ENCODE assay signal across 12 mouse cellular contexts in genomic region chr9:77352432-77353175, GRCm38 (mm10). TPM values are rescaled to one million over a fixed set of nuclear protein-coding genes. Genes with fewer than 3 reads are reported as not detected.
DNase-seq lines count a peak whose midpoint lies in the region; ATAC-seq lines count a peak whose summit lies in the region.
"Had no signal": no experiment of that assay in that cellular context is flagged by ENCODE, and none has a peak within 500 bp of the region (broad histone marks: within the 10 kb centered on the region; RNA-seq: fewer than 3 reads in every experiment).

Gene Mlip, minus strand, starts transcription at chr9:77352969.

- H3K36me3 ChIP-seq in limb, embryonic 13.5 days, result no peaks in the 10 kb centered on the region
- H3K36me3 ChIP-seq: lung, embryonic 15.5 days had no signal

- H3K4me1 ChIP-seq in limb, embryonic 13.5 days, result no peaks in the 10 kb centered on the region
- H3K4me1 ChIP-seq: lung, embryonic 15.5 days had no signal

- no peak for DNase-seq in layer of hippocampus, adult 8-10 months (ENCODE audit: low spot score in 2 of 2)
- DNase-seq in layer of hippocampus, adult 9-11 months, result no peak
- peak in 1 of 2 experiments; percentile 21 for DNase-seq in gastrocnemius, postnatal 4 days (ENCODE audit: low spot score in 2 of 2)
- DNase-seq in heart, postnatal 10 days, result peak; percentile 68 to 74
- no peak for DNase-seq in right cerebral cortex, postnatal 4 days
- no peak for DNase-seq in c-Kit-positive CD71-positive TER-119-positive erythroid progenitor cells, embryonic 14.5 days (ENCODE audit: low spot score)
- DNase-seq in spleen, postnatal 10 days (ENCODE audit: low spot score in 2 of 2), result no peak
- DNase-seq: kidney, postnatal 25 days had no signal

- H3K4me2 ChIP-seq in limb, embryonic 13.5 days (replicated peaks), result no peak within 1 kb of the TSS
- H3K4me2 ChIP-seq: lung, embryonic 15.5 days had no signal

- H3K27ac ChIP-seq in limb, embryonic 13.5 days, result no peak within 1 kb of the TSS
- H3K27ac ChIP-seq: lung, embryonic 15.5 days had no signal

- ATAC-seq in limb, embryonic 13.5 days (ENCODE audit: low FRiP score, low read depth), result 0 out of 2 replicates have a peak, but pooled peaks have one; percentile 44
- ATAC-seq: hindbrain, embryonic 16.5 days had no signal

- no peak within 1 kb of the TSS for H3K9ac ChIP-seq in limb, embryonic 13.5 days
- H3K9ac ChIP-seq: lung, embryonic 15.5 days had no signal

- H3K9me3 ChIP-seq in limb, embryonic 13.5 days, result no peaks in the 10 kb centered on the region
- H3K9me3 ChIP-seq: lung, embryonic 15.5 days had no signal

- no peak within 1 kb of the TSS for H3K4me3 ChIP-seq in limb, embryonic 13.5 days
- H3K4me3 ChIP-seq: lung, embryonic 15.5 days had no signal

- WGBS in limb, embryonic 13.5 days, result 50% methylated on average over 14 of the region's 14 CpGs

- H3K27me3 ChIP-seq in limb, embryonic 13.5 days, result no peaks in the 10 kb centered on the region
- H3K27me3 ChIP-seq: lung, embryonic 15.5 days had no signal

- intact Hi-C loops in heart, postnatal 10 days (cut with DNase I), result no loop called here

RNA-seq across cellular contexts. Expression of gene Mlip, which starts in this region (rescaled TPM):
- total RNA-seq in layer of hippocampus, adult 8-10 months (2022), result 10 to 100 TPM; 48.3 to 53.0 (median 52.9) TPM
- 100 to 1,000 TPM; 110 to 113 TPM for total RNA-seq in gastrocnemius, postnatal 4 days (2021)
- total RNA-seq in heart, postnatal 10 days (2021), result 100 to 1,000 TPM; 154 TPM
- polyA plus RNA-seq in limb, embryonic 13.5 days (2015; fragmentation: Nextera tagmentation; extraction: Ambion mirVana), result 0.86 and 0.88 TPM in 2 replicates
- total RNA-seq: monocyte, adult 5-6 weeks had no signal

Comparison
In these comparisons a context has a peak if more than half of its experiments do, and no peak if none do; other contexts are left out.
1. Peak in ATAC-seq in limb, embryonic 13.5 days; RNA of the gene not detected or under 1 TPM.
2. DNase-seq: peak in heart, postnatal 10 days (2 of 2); none in layer of hippocampus, adult 8-10 months (0 of 2), layer of hippocampus, adult 9-11 months (single experiment), right cerebral cortex, postnatal 4 days (single experiment), c-Kit-positive CD71-positive TER-119-positive erythroid progenitor cells, embryonic 14.5 days (single experiment) and spleen, postnatal 10 days (0 of 2).